Mouse (Mus musculus) CH12.LX (cell line): Measurements from ENCODE around the gene Gzmg.

Source experiments
- CHD2 ChIP-seq: IDR thresholded peaks from 2 replicates; pipeline ENCODE4 v1.6.1; 2011; ENCODE audit warnings: low read length, improper control_type of control experiment
- CTCF ChIP-seq, 2 experiments: IDR thresholded peaks in 1 of 2; conservative IDR thresholded peaks in 1 of 2; 2 replicates each; pipeline ENCODE4 v1.5.1; 2011 to 2012; ENCODE audit warnings: low read depth in 2 of 2, low read length in 2 of 2, improper control_type of control experiment in 1 of 2, inconsistent platforms in 1 of 2, mild to moderate bottlenecking in 1 of 2, moderate library complexity in 1 of 2
- E2F4 ChIP-seq: IDR thresholded peaks from 2 replicates; pipeline ENCODE4 v1.6.1; 2011; ENCODE audit warnings: low read depth, low read length, improper control_type of control experiment; ENCODE audit not compliant: insufficient replicate concordance
- EP300 ChIP-seq: IDR thresholded peaks from 2 replicates; pipeline ENCODE4 v1.6.1; 2011; ENCODE audit warnings: low read length, improper control_type of control experiment
- MYC ChIP-seq: IDR thresholded peaks from 2 replicates; pipeline ENCODE4 v1.6.1; 2011; ENCODE audit warnings: low read depth, mild to moderate bottlenecking, improper control_type of control experiment, low read length
- NELFE ChIP-seq: IDR thresholded peaks from 2 replicates; pipeline ENCODE4 v1.6.1; 2011; ENCODE audit warnings: low read depth, low read length, improper control_type of control experiment
- RAD21 ChIP-seq: IDR thresholded peaks from 2 replicates; pipeline ENCODE4 v1.6.1; 2011; ENCODE audit warnings: low read depth, mild to moderate bottlenecking, low read length, improper control_type of control experiment, moderate library complexity
- TCF12 ChIP-seq: IDR thresholded peaks from 2 replicates; pipeline ENCODE4 v1.6.1; 2014; ENCODE audit warnings: low read depth, mild to moderate bottlenecking, inconsistent platforms, low read length, improper control_type of control experiment

DNA sequence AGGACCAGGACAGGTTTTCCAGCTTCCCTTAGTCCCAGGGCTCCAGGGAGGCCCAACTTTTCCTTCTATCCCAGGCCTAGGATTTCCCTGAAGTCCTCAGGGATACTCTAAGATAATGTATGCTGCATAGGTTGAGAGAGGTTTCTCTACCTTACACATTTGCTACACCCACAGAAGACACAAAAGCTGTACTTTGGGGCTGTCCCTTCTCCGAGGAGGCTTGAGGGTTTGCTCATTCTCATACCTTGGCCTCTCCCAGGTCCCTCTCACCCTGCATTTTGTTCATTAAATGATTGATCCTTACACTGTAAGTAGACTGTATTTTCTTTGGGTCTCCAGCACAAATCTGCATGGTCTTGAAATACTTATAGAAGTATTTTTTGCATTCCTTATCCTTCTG, 46.2 kb upstream of the Gzmg start:
- TF ChIP-seq CTCF (conservative IDR thresholded peaks at IDR 0.05 in 1 of 2, IDR thresholded peaks at IDR 0.05 in 1 of 2; ENCODE audit: low read depth in 2 of 2, low read length in 2 of 2) (no peak), CHD2 (no peak), E2F4 (no peak), TCF12 (no peak), RAD21 (no peak), MYC (no peak), EP300 (peak; percentile 26; the same call in 1 of the 2 replicates), NELFE (no peak)
